Mouse (Mus musculus) neural tube, embryonic 15.5 days (tissue): ENCODE data around the gene Tmtc1. TPM values are rescaled to one million over a fixed set of nuclear protein-coding genes. Genes with fewer than 3 reads are reported as not detected.

ENCODE experiments used
- ATAC-seq: fragments of 200-750 bp; cut with Nextera tagmentation; 2 replicates; pipeline ENCODE4 v1.8.0; 2017; ENCODE audit warnings: mild to moderate bottlenecking, moderate TSS enrichment, moderate library complexity; ENCODE audit not compliant: low FRiP score
- H3K27ac ChIP-seq: fragments of 300-500 bp; sonication (generic); replicated peaks from 2 replicates; pipeline ENCODE4 v1.5.1; 2015; ENCODE audit warnings: mild to moderate bottlenecking, inconsistent platforms
- H3K27me3 ChIP-seq: fragments of 300-500 bp; sonication (generic); replicated peaks from 2 replicates; pipeline ENCODE4 v1.6.1; 2015; ENCODE audit warnings: inconsistent platforms
- H3K36me3 ChIP-seq: fragments of 300-500 bp; sonication (generic); 2 replicates; pipeline ENCODE4 v1.6.1; 2015; ENCODE audit warnings: inconsistent platforms
- H3K4me1 ChIP-seq: fragments of 300-500 bp; sonication (generic); 2 replicates; pipeline ENCODE4 v1.6.1; 2015; ENCODE audit warnings: inconsistent platforms
- H3K4me2 ChIP-seq: fragments of 300-500 bp; sonication (generic); 2 replicates; pipeline ENCODE4 v1.6.1; 2015; ENCODE audit warnings: inconsistent platforms, mild to moderate bottlenecking, moderate library complexity
- H3K4me3 ChIP-seq: fragments of 300-500 bp; sonication (generic); replicated peaks from 2 replicates; pipeline ENCODE4 v1.5.1; 2015; ENCODE audit warnings: mild to moderate bottlenecking, inconsistent platforms
- H3K9ac ChIP-seq: fragments of 300-500 bp; sonication (generic); replicated peaks from 2 replicates; pipeline ENCODE4 v1.6.1; 2015; ENCODE audit warnings: mild to moderate bottlenecking, inconsistent platforms
- H3K9me3 ChIP-seq: fragments of 300-500 bp; sonication (generic); replicated peaks from 2 replicates; pipeline ENCODE4 v1.6.1; 2016; ENCODE audit warnings: inconsistent platforms
- WGBS: fragments of 180-500 bp; shearing (Covaris S2); methylation state at CpG from one replicate; pipeline ENCODE4 v1.1.7; 2015; ENCODE audit warnings: mixed read lengths; 5-methylcytosine and 5-hydroxymethylcytosine counted together
- polyA plus RNA-seq: library from polyadenylated mRNA; unstranded; fragments of >200 nt; fragmentation: Nextera tagmentation; extraction: Ambion mirVana; gene quantifications from 2 replicates; pipeline ENCODE4 v1.2.1, GENCODE M21; 2015

Gene Tmtc1
- polyA plus RNA-seq, 1 experiment from 2014 or later, result 3.8 TPM

DNA sequence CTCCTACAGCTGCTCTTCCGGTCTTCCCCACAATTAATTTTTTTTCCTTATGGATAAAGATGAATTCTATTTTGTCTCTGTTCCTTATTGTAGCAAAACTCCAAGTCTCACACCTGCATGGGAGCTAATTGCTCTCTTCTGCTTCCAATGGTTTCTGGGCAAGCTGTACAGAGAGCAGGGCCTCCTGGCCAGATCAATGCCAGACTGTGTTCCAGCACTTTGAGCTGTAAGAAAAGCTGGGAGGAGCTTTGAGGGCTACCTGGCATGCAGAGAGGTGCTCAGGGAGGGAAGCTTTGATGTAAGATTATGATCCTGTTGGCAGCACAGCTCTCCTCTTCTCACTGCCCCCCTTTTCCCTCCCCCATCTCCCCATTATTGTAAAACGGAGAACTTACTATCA lies 10.6 kb upstream of the Tmtc1 start:
- Histone ChIP-seq H3K4me2 (no peak overlapping the region), H3K9ac (no peak overlapping the region), H3K27me3 (no peaks in the 10 kb centered on the region), H3K9me3 (no peaks in the 10 kb centered on the region), H3K27ac (no peak overlapping the region), H3K36me3 (no peaks in the 10 kb centered on the region), H3K4me1 (no peaks in the 10 kb centered on the region), H3K4me3 (no peak overlapping the region)
- ATAC-seq, result no peak
- 75% methylated on average over 2 of the region's 2 CpGs for WGBS

DNA sequence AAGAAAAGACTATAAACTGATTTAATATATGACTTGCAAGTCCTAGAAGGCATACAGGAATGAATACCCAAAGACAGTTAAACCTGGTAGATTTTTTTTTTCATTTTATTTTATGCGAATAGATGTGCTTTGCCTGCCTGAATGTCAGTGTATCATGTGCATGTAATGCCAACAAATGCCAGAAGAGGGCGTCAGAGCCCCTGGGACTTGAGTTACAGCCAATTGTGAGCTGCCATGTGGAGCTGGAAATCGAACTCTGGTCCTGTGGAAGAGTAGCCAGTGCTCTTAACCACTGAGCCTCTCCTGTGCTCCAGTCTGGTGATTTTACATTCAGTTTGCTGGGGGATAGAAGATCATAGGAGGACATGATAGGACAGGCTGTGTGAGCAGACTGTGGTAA lies 4.0 kb upstream of the Tmtc1 start:
- H3K27me3 ChIP-seq, result no peaks in the 10 kb centered on the region
- 62% methylated on average over 3 of the region's 3 CpGs for whole genome bisulfite sequencing
- H3K36me3 ChIP-seq, result no peaks in the 10 kb centered on the region

DNA sequence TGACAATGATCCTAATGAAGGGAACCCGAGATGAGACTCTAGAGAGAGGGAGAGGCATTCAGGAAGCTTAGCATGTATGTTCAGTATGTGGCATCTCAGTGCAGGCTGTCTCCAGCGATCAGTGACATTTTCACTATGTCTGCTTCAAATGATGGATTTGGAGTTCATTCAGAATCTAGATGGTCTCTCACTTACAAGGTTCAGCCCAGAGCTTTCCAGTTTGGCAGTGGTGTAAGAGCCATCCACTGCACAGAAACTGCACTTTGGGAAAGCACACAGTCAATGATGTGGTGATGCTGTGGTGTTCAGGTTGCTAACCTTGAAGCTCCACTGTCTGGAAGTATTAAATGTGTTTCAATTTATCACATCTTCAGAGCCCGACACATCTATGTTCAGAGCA lies 1.9 kb upstream of the Tmtc1 start:
- H3K9me3 ChIP-seq, result no peaks in the 10 kb centered on the region
- no peak overlapping the region for H3K27ac ChIP-seq
- no peaks in the 10 kb centered on the region; the same call in 1 of the 2 replicates for H3K27me3 ChIP-seq
- ATAC-seq, result no peak
- H3K4me3 ChIP-seq, result no peak overlapping the region
- peaks cover 27% of the 10 kb centered on the region for H3K4me1 ChIP-seq
- no peak overlapping the region for H3K9ac ChIP-seq
- no peak overlapping the region for H3K4me2 ChIP-seq
- no peaks in the 10 kb centered on the region for H3K36me3 ChIP-seq
- 58% methylated on average over 3 of the region's 3 CpGs for WGBS

More for the DNA sequence above, 4.0 kb upstream of the Tmtc1 start:
- peaks cover 11% of the 10 kb centered on the region for H3K4me1 ChIP-seq
- H3K27ac ChIP-seq, result no peak overlapping the region
- no peak for ATAC-seq
- no peak overlapping the region for H3K4me3 ChIP-seq
- no peak overlapping the region for H3K9ac ChIP-seq
- no peaks in the 10 kb centered on the region for H3K9me3 ChIP-seq
- no peak overlapping the region for H3K4me2 ChIP-seq

DNA sequence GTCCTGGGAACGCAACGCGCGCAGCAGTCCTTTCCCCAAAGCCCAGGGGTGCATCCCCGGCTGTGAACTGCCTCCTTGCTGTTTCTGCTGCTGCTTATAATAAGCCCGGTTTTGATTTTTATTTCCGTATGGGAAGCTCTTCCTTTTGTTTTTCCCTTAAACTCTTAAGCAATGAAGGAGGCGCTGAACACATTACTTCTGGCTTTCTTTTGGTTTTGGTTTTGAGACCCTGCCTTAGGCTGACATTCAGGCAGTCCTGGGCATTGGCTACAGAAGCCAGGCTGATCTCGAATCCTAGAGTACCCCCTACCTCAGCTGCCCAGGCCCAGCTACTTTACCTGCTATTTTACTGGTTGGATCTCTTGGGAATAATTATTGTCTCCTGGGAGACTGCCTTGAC lies 607 bp upstream of the Tmtc1 start:
- H3K27ac ChIP-seq, result peak overlapping the region; percentile 82
- H3K9ac ChIP-seq, result peak overlapping the region; percentile 75
- no peaks in the 10 kb centered on the region for H3K36me3 ChIP-seq
- peak overlapping the region; percentile 92 for H3K4me2 ChIP-seq
- no peak; the same call in 1 of the 2 replicates for ATAC-seq
- H3K4me3 ChIP-seq, result peak overlapping the region; percentile 81
- H3K4me1 ChIP-seq, result peaks cover 27% of the 10 kb centered on the region
- H3K9me3 ChIP-seq, result no peaks in the 10 kb centered on the region
- no peaks in the 10 kb centered on the region; the same call in 1 of the 2 replicates for H3K27me3 ChIP-seq
- 3% methylated on average over 9 of the region's 9 CpGs for WGBS

DNA sequence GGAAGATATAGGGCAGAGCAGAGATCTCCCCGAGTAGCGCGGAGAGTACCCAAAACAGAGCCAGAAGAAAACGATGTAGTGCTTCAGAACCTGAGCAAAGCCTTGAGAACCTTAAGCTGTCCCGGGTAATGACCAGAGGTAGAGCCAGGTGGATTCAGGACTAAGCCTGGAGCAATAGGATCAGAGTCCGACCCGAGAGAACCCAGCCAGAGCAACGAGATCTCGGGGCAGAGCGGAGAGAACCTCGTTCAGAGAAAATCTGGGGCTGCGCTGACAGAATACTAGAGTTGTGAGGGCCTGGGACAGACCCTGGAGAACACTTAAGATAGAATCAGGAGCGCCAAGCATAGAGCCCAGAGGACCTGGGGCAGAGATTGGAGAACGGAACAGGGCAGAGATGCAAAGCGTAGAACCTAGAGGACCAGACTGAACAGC lies 881 bp downstream of the Tmtc1 start:
- Histone ChIP-seq H3K4me1 (peaks cover 27% of the 10 kb centered on the region), H3K9me3 (no peaks in the 10 kb centered on the region), H3K27me3 (no peaks in the 10 kb centered on the region; the same call in 1 of the 2 replicates), H3K27ac (peak overlapping the region; percentile 82), H3K4me2 (peak overlapping the region; percentile 92), H3K36me3 (no peaks in the 10 kb centered on the region), H3K9ac (peak overlapping the region; percentile 75), H3K4me3 (peak overlapping the region; percentile 81)
- peak; percentile 18 for ATAC-seq
- WGBS, result 2% methylated on average over 15 of the region's 15 CpGs

DNA sequence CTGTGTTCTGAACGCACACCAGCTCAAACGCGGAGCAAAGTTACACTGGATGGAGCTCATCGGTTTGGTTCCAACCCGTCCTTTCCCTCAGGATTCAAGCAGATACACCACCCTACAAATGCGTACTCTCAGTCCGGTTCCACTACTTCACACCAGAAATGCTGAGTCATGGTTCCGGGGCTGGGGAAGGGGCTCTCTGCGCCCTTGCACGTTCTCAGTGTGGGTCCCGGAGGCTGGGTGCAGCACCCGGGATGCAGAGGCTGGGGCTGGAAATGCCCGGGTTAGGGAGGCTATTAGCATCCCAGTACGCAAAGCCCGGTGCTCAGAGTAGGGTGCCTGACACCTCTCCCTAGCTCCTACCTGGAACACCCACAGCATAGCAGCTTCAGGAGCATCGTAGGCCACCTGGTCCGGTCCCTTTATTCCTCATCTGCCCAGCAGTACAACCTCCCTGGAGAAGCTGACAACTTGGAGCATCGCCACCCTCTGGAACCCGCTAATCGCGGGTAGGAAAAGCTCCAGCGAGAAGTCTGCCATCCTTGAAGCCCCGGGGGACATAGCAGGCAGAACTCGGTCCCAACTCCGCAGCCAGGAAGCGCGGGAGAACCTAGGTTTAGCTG lies 1.4 kb downstream of the Tmtc1 start:
- peak; percentile 18; the same call in 1 of the 2 replicates for ATAC-seq
- H3K27ac ChIP-seq, result peak overlapping the region; percentile 82
- no peaks in the 10 kb centered on the region for H3K36me3 ChIP-seq
- peak overlapping the region; percentile 92 for H3K4me2 ChIP-seq
- no peaks in the 10 kb centered on the region for H3K9me3 ChIP-seq
- H3K9ac ChIP-seq, result peak overlapping the region; percentile 75
- H3K27me3 ChIP-seq, result no peaks in the 10 kb centered on the region; the same call in 1 of the 2 replicates
- peaks cover 27% of the 10 kb centered on the region for H3K4me1 ChIP-seq
- WGBS, result under 1% methylated on average over 27 of the region's 27 CpGs
- H3K4me3 ChIP-seq, result peak overlapping the region; percentile 81

DNA sequence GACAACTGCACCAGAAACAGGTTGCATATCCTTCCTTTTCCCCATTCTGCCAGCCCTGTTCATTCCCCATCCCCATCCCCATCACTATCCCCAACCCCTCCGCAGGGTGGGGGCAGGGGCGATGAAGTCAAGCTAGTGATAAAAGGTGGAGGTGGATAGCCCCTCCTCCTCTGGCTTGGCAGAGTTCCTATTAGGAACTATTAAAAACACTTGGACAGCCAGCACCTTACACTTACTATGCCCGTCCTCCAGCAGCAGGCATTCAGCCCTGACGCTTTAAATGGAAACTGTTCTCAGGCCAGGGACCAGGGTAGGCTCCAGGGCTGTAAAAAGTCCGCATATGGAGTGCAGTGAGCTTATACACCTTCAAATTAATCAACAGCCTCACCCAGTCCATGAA lies 2.3 kb downstream of the Tmtc1 start:
- Histone ChIP-seq H3K4me2 (peak overlapping the region; percentile 92), H3K27ac (no peak overlapping the region), H3K4me3 (peak overlapping the region; percentile 81), H3K9me3 (no peaks in the 10 kb centered on the region), H3K36me3 (no peaks in the 10 kb centered on the region), H3K9ac (peak overlapping the region; percentile 36), H3K4me1 (peaks cover 29% of the 10 kb centered on the region), H3K27me3 (no peaks in the 10 kb centered on the region; the same call in 1 of the 2 replicates)
- no peak for ATAC-seq
- WGBS, result 12% methylated on average over 5 of the region's 5 CpGs

DNA sequence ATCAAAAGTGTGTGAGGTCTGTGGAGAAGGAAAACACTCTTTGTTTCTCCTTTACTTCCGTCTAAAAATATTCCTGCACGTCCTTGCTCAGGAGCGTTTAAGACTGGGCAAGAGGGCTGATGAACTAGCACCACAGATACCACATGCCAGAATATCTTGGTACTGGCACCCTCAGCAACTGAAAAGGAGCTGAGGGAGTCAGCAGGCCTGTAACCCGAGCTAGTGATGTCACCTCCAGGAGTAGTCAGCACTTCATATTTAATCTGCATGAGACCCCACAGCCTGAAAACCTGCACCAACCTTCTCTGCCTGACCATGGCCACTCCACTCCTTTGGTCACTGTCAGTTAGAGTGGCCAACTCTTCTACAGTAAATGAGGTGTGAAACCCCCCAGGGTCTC lies 5.1 kb downstream of the Tmtc1 start:
- Histone ChIP-seq H3K27me3 (no peaks in the 10 kb centered on the region; the same call in 1 of the 2 replicates), H3K4me2 (no peak overlapping the region), H3K9me3 (no peaks in the 10 kb centered on the region), H3K36me3 (no peaks in the 10 kb centered on the region), H3K4me3 (no peak overlapping the region), H3K9ac (no peak overlapping the region), H3K27ac (no peak overlapping the region), H3K4me1 (peaks cover 22% of the 10 kb centered on the region)
- no peak for ATAC-seq
- 81% methylated on average over 4 of the region's 4 CpGs for WGBS

DNA sequence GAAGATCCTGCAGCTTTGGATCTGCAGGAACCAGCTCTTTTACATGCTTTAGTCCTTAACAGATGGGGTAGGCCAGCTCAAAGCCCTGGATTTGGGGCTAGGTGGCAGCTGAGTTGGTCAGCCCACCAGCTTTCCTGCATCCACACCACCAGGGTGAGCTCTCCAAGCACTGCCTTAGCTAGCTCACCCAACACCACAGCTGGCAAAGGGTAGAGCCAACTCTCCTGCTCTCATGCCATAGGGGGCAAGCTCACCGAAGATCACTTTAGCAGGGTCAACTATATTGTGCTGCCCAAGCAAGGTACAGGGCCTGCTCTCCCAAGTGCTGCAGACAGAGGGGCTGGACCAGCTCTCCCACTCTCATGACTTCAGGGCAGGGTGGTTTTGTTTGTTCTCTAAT lies 6.6 kb downstream of the Tmtc1 start:
- Histone ChIP-seq H3K27ac (no peak overlapping the region), H3K36me3 (no peaks in the 10 kb centered on the region), H3K27me3 (no peaks in the 10 kb centered on the region; the same call in 1 of the 2 replicates), H3K4me1 (peaks cover 12% of the 10 kb centered on the region), H3K4me2 (no peak overlapping the region), H3K9ac (no peak overlapping the region), H3K4me3 (no peak overlapping the region), H3K9me3 (no peaks in the 10 kb centered on the region)
- ATAC-seq, result no peak
- 88% methylated on average over 1 of the region's 1 CpGs for WGBS

DNA sequence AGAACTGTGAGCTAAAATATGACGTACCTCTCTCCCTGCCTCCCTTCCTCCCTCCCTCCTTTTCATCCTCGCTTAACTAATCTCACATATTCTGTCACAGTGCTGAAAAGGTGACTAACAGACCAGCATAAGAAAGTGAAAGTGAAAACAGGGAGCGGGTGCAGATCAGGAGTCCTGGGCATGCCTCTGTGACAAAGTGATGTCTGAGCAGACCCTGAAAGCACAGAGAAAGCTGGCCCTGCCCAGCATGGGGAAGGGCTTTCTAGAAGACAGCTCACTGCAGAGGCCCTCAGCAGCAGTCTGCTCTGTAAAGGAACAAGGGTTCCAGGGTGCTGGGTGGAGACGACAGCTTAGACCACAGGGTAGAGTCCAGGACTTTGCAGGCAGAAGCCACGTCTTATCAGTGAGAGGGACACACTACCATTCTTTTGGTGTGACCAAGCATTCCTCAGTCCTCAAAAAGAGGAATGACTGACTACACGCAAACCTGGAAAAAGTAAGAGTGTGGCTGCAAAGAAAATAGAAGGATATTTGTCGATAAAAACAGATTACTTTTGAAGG lies 7.7 kb downstream of the Tmtc1 start:
- no peak for ATAC-seq
- H3K9me3 ChIP-seq, result no peaks in the 10 kb centered on the region
- H3K27me3 ChIP-seq, result no peaks in the 10 kb centered on the region; the same call in 1 of the 2 replicates
- no peak overlapping the region for H3K9ac ChIP-seq
- H3K27ac ChIP-seq, result no peak overlapping the region
- H3K4me2 ChIP-seq, result no peak overlapping the region
- 85% methylated on average over 7 of the region's 7 CpGs for WGBS
- no peaks in the 10 kb centered on the region for H3K36me3 ChIP-seq
- no peak overlapping the region for H3K4me3 ChIP-seq
- H3K4me1 ChIP-seq, result 0 out of 2 replicates have a peak, but pooled peaks cover 4% of the 10 kb centered on the region

DNA sequence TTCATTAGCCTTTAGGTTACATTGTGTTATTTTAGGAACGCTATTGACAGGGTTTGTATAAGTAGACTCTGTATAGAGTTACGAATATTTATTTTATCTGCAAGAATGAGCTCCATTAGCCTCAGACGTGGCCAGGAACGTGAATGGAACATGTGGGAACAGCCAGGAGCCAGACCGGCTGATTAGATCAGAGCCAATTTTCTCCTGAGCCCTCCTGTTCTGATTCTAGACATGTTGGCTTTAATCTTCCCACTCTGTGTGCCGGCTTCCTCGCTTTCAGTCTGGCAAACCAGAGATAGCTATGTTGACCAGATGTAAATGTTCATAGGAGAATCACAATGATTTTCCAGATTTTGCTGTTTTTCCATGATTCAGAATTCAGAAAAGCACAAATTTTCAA lies 22.6 kb downstream of the Tmtc1 start:
- WGBS, result 63% methylated on average over 7 of the region's 7 CpGs
- Histone ChIP-seq H3K9me3 (no peaks in the 10 kb centered on the region), H3K9ac (no peak overlapping the region), H3K36me3 (no peaks in the 10 kb centered on the region; the same call in 1 of the 2 replicates), H3K27ac (no peak overlapping the region), H3K4me3 (no peak overlapping the region), H3K27me3 (no peaks in the 10 kb centered on the region), H3K4me1 (no peaks in the 10 kb centered on the region), H3K4me2 (no peak overlapping the region)
- ATAC-seq, result no peak

DNA sequence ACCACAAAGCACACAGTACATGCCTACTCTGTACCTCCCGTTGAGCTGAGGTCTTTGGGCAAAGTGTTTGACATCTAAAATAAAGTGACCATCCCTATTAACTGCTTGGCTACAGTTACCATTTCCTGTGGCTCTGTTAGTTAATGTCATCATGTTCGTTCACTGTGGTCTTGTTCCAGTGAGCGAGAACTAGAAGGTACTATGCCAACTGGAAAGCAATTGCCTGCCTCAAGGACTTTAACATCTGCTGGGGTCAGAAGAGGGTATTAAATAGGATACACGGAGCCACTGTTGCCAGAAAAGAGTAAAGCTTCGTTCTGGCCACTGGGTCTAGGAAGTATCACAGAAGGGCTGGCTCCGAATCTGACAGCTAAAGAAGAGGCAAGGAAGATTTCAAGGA lies 23.8 kb downstream of the Tmtc1 start:
- Histone ChIP-seq H3K4me1 (no peaks in the 10 kb centered on the region), H3K36me3 (no peaks in the 10 kb centered on the region), H3K27me3 (no peaks in the 10 kb centered on the region), H3K9ac (no peak overlapping the region), H3K4me2 (no peak overlapping the region), H3K4me3 (no peak overlapping the region), H3K27ac (no peak overlapping the region), H3K9me3 (no peaks in the 10 kb centered on the region)
- no peak for ATAC-seq
- WGBS, result 83% methylated on average over 6 of the region's 6 CpGs
